Mouse (Mus musculus) neutrophil, adult 5-6 weeks (primary cell): ENCODE results near the gene Rnf25. TPM values are rescaled to one million over a fixed set of nuclear protein-coding genes. Genes with fewer than 3 reads are reported as not detected.

ENCODE experiments used
- total RNA-seq: library from RNA; stranded (forward); fragments of 200-1000 nt; gene quantifications from 2 replicates; pipeline ENCODE4 v1.2.3, GENCODE M21; 2017

The Rnf25 gene
- total RNA-seq, 1 experiment from 2014 or later = 46.8 TPM

Other genes starting within 250 kb of the Rnf25 start
- 0.86 TPM in 1 of 2 replicates, not detected in the other for gene Catip, start 239.3 kb downstream of the Rnf25 start, total RNA-seq
- 148 and 164 TPM in 2 replicates for gene Slc11a1, start 226.2 kb downstream of the Rnf25 start, total RNA-seq
- gene Ctdsp1, start 209.9 kb downstream of the Rnf25 start, total RNA-seq = 66.9 and 67.8 TPM in 2 replicates
- not detected in 2 replicates for gene Vil1, start 192.0 kb downstream of the Rnf25 start, total RNA-seq
- gene Cnot9, start 95.3 kb downstream of the Rnf25 start, total RNA-seq = 17.4 and 19.6 TPM in 2 replicates
- 0.12 and 0.81 TPM in 2 replicates for gene Plcd4, start 58.5 kb downstream of the Rnf25 start, total RNA-seq
- 27.5 and 31.3 TPM in 2 replicates for gene Usp37, start 57.1 kb downstream of the Rnf25 start, total RNA-seq
- gene Zfp142, start 13.2 kb downstream of the Rnf25 start, total RNA-seq = 18.7 and 21.5 TPM in 2 replicates
- 7.1 and 15.8 TPM in 2 replicates for gene Bcs1l, start 13.1 kb downstream of the Rnf25 start, total RNA-seq
- 0.70 and 0.98 TPM in 2 replicates for gene Stk36, start within 50 bp of the Rnf25 start, total RNA-seq
- gene Ttll4, start 60.3 kb upstream of the Rnf25 start, total RNA-seq = 19.0 and 21.1 TPM in 2 replicates
- gene Cyp27a1, start 112.2 kb upstream of the Rnf25 start, total RNA-seq = 37.6 and 45.0 TPM in 2 replicates
- gene Prkag3, start 147.8 kb upstream of the Rnf25 start, total RNA-seq = 0.23 TPM in 1 of 2 replicates, not detected in the other
- gene Wnt6, start 170.5 kb upstream of the Rnf25 start, total RNA-seq = not detected in 2 replicates
- not detected in 2 replicates for gene Wnt10a, start 190.1 kb upstream of the Rnf25 start, total RNA-seq